Mouse (Mus musculus) heart, adult 2 months (tissue): ENCODE results near the gene Mcoln1.

Source experiments
- CTCF ChIP-seq: fragments of 200-600 bp; IDR thresholded peaks from 2 replicates; pipeline ENCODE4 v1.8.1; 2022; ENCODE audit warnings: antibody characterized with exemption, mild to moderate bottlenecking, moderate library complexity
- EP300 ChIP-seq: fragments of 200-500 bp; IDR thresholded peaks from 2 replicates; pipeline ENCODE4 v1.6.1; 2011; ENCODE audit warnings: low read depth, low read length, control low read depth; ENCODE audit not compliant: insufficient read depth
- POLR2A ChIP-seq: fragments of 200-500 bp; IDR thresholded peaks from 2 replicates; pipeline ENCODE4 v1.6.1; 2011; ENCODE audit warnings: mild to moderate bottlenecking, low read depth, low read length, control low read depth; ENCODE audit not compliant: insufficient read depth

- TF ChIP-seq CTCF (no peak), POLR2A (no peak), EP300 (no peak)
Observed at GRCm38 (mm10) chr8:3467886-3468545, 32.2 kb upstream of the Mcoln1 start.
